ENCODE assay signal across 16 mouse cellular contexts in genomic region chr5:113223888-113224287, GRCm38 (mm10). TPM values are rescaled to one million over a fixed set of nuclear protein-coding genes. Genes with fewer than 3 reads are reported as not detected.
DNase-seq lines count a peak whose midpoint lies in the region; ATAC-seq lines count a peak whose summit lies in the region.
"Had no signal": no experiment of that assay in that cellular context is flagged by ENCODE, and none has a peak within 500 bp of the region (broad histone marks: within the 10 kb centered on the region; RNA-seq: fewer than 3 reads in every experiment).

No protein-coding gene starts in this region.

- WGBS in heart, embryonic 15.5 days, result 35% methylated on average over 4 of the region's 4 CpGs
- WGBS in midbrain, embryonic 10.5 days, result 63% methylated on average over 4 of the region's 4 CpGs
- 63% methylated on average over 4 of the region's 4 CpGs for WGBS in midbrain, embryonic 14.5 days
- 51% methylated on average over 4 of the region's 4 CpGs for WGBS in embryonic facial prominence, embryonic 12.5 days
- 62% methylated on average over 4 of the region's 4 CpGs for WGBS in forebrain, embryonic 16.5 days

- peaks cover 19% of the 10 kb centered on the region for H3K27me3 ChIP-seq in heart, embryonic 15.5 days
- peaks cover 16% of the 10 kb centered on the region for H3K27me3 ChIP-seq in midbrain, embryonic 10.5 days (ENCODE audit: low read depth, poor library complexity, severe bottlenecking)
- H3K27me3 ChIP-seq in midbrain, embryonic 14.5 days (ENCODE audit: control insufficient read depth, insufficient read depth, low read length), result no peaks in the 10 kb centered on the region
- peaks cover 23% of the 10 kb centered on the region for H3K27me3 ChIP-seq in embryonic facial prominence, embryonic 12.5 days
- no peaks in the 10 kb centered on the region for H3K27me3 ChIP-seq in forebrain, embryonic 16.5 days (replicated peaks; ENCODE audit: control insufficient read depth, insufficient read depth, low read length)

- DNase-seq in heart, adult 9 months (ENCODE audit: low spot score in 2 of 2), result no peak
- DNase-seq in midbrain, embryonic 10.5 days (ENCODE audit: low spot score), result no peak
- no peak for DNase-seq in midbrain, embryonic 14.5 days
- DNase-seq in spleen, postnatal 4 days (ENCODE audit: low spot score in 2 of 2), result no peak
- DNase-seq: cerebellum, postnatal 25 days; gastrocnemius, postnatal 14 days had no signal

- no peak overlapping the region for H3K9ac ChIP-seq in heart, embryonic 15.5 days
- no peak overlapping the region for H3K9ac ChIP-seq in midbrain, embryonic 14.5 days (replicated peaks; ENCODE audit: low read length)
- H3K9ac ChIP-seq in embryonic facial prominence, embryonic 12.5 days, result no peak overlapping the region
- H3K9ac ChIP-seq in forebrain, embryonic 16.5 days (replicated peaks; ENCODE audit: low read depth, low read length), result no peak overlapping the region
- H3K9ac ChIP-seq: hindbrain, embryonic 12.5 days had no signal

- H3K36me3 ChIP-seq in heart, embryonic 15.5 days, result no peaks in the 10 kb centered on the region
- H3K36me3 ChIP-seq in midbrain, embryonic 10.5 days, result no peaks in the 10 kb centered on the region
- no peaks in the 10 kb centered on the region for H3K36me3 ChIP-seq in midbrain, embryonic 14.5 days (ENCODE audit: control insufficient read depth, insufficient read depth, low read length)
- H3K36me3 ChIP-seq in embryonic facial prominence, embryonic 12.5 days, result no peaks in the 10 kb centered on the region
- no peaks in the 10 kb centered on the region for H3K36me3 ChIP-seq in forebrain, embryonic 16.5 days (ENCODE audit: control insufficient read depth, insufficient read depth)
- H3K36me3 ChIP-seq: hindbrain, embryonic 12.5 days; limb, embryonic 10.5 days had no signal

- H3K4me1 ChIP-seq in heart, embryonic 15.5 days (replicated peaks), result peaks cover 22% of the 10 kb centered on the region
- peaks cover 46% of the 10 kb centered on the region for H3K4me1 ChIP-seq in midbrain, embryonic 10.5 days
- 0 out of 2 replicates have a peak, but pooled peaks cover 8% of the 10 kb centered on the region for H3K4me1 ChIP-seq in midbrain, embryonic 14.5 days (ENCODE audit: control insufficient read depth, insufficient read depth, low read length)
- peaks cover 25% of the 10 kb centered on the region for H3K4me1 ChIP-seq in embryonic facial prominence, embryonic 12.5 days
- peaks cover 18% of the 10 kb centered on the region for H3K4me1 ChIP-seq in forebrain, embryonic 16.5 days (replicated peaks; ENCODE audit: control insufficient read depth, insufficient read depth, low read length)

- H3K27ac ChIP-seq in heart, embryonic 15.5 days, result peak overlapping the region; percentile 66; the same call in 1 of the 2 replicates
- peak overlapping the region; percentile 82; the same call in 1 of the 2 replicates for H3K27ac ChIP-seq in midbrain, embryonic 10.5 days (replicated peaks)
- H3K27ac ChIP-seq in midbrain, embryonic 14.5 days (replicated peaks; ENCODE audit: low read depth, low read length), result no peak overlapping the region
- peak overlapping the region; percentile 65; the same call in 1 of the 2 replicates for H3K27ac ChIP-seq in embryonic facial prominence, embryonic 12.5 days
- no peak overlapping the region for H3K27ac ChIP-seq in forebrain, embryonic 16.5 days (ENCODE audit: low read length)
- H3K27ac ChIP-seq: hindbrain, embryonic 12.5 days; layer of hippocampus, adult 2 months; limb, embryonic 10.5 days had no signal

- H3K4me3 ChIP-seq in heart, embryonic 15.5 days, result no peak overlapping the region
- no peak overlapping the region for H3K4me3 ChIP-seq in midbrain, embryonic 10.5 days
- H3K4me3 ChIP-seq in midbrain, embryonic 14.5 days (replicated peaks; ENCODE audit: low read depth, low read length), result no peak overlapping the region
- H3K4me3 ChIP-seq in embryonic facial prominence, embryonic 12.5 days, result no peak overlapping the region
- H3K4me3 ChIP-seq in forebrain, embryonic 16.5 days (replicated peaks; ENCODE audit: low read length), result no peak overlapping the region
- H3K4me3 ChIP-seq: erythroblast, embryonic 14.5 days; hindbrain, embryonic 12.5 days; layer of hippocampus, adult 2 months; limb, embryonic 10.5 days had no signal

- no peak overlapping the region for H3K4me2 ChIP-seq in heart, embryonic 15.5 days
- H3K4me2 ChIP-seq in midbrain, embryonic 14.5 days (ENCODE audit: low read length), result no peak overlapping the region
- H3K4me2 ChIP-seq in embryonic facial prominence, embryonic 12.5 days (replicated peaks), result no peak overlapping the region
- no peak overlapping the region for H3K4me2 ChIP-seq in forebrain, embryonic 16.5 days (ENCODE audit: low read length)
- H3K4me2 ChIP-seq: hindbrain, embryonic 12.5 days had no signal

- no peaks in the 10 kb centered on the region for H3K9me3 ChIP-seq in heart, embryonic 15.5 days (replicated peaks)
- H3K9me3 ChIP-seq in midbrain, embryonic 10.5 days (replicated peaks), result no peaks in the 10 kb centered on the region
- H3K9me3 ChIP-seq in midbrain, embryonic 14.5 days (ENCODE audit: control insufficient read depth, low read length), result no peaks in the 10 kb centered on the region
- H3K9me3 ChIP-seq in embryonic facial prominence, embryonic 12.5 days, result peaks cover 3% of the 10 kb centered on the region; the same call in 1 of the 2 replicates
- H3K9me3 ChIP-seq in forebrain, embryonic 16.5 days (ENCODE audit: control insufficient read depth, low read length), result no peaks in the 10 kb centered on the region
- H3K9me3 ChIP-seq: hindbrain, embryonic 12.5 days; limb, embryonic 10.5 days had no signal

- no peak for ATAC-seq in heart, embryonic 15.5 days (replicated peaks; ENCODE audit: insufficient number of reproducible peaks, insufficient read depth, low FRiP score, low read depth)
- no peak for ATAC-seq in midbrain, embryonic 14.5 days (ENCODE audit: low FRiP score, low TSS enrichment)
- no peak for ATAC-seq in embryonic facial prominence, embryonic 12.5 days (ENCODE audit: insufficient number of reproducible peaks, insufficient read depth, low FRiP score, low TSS enrichment)
- no peak for ATAC-seq in forebrain, embryonic 16.5 days
- ATAC-seq: activated CD4-positive, CD25-positive, alpha-beta regulatory T cell, adult 4 months; CD4-positive, CD25-positive, alpha-beta regulatory T cell, adult 4 months had no signal

RNA-seq across cellular contexts. Expression of gene Tmem211, which starts 2.8 kb away (rescaled TPM):
- polyA plus RNA-seq in heart, embryonic 15.5 days (2015; fragmentation: Nextera tagmentation; extraction: Ambion mirVana), result not detected in 2 replicates
- 0.10 TPM in 1 of 2 replicates, not detected in the other for polyA plus RNA-seq in midbrain, embryonic 10.5 days (2016; fragmentation: Nextera tagmentation; extraction: Ambion mirVana)
- 0.15 TPM in 1 of 2 replicates, not detected in the other for polyA plus RNA-seq in midbrain, embryonic 14.5 days (2014; fragmentation: Nextera tagmentation; extraction: Ambion mirVana)
- polyA plus RNA-seq in embryonic facial prominence, embryonic 12.5 days (2016; fragmentation: Nextera tagmentation; extraction: Ambion mirVana), result 0.24 and 0.42 TPM in 2 replicates
- polyA plus RNA-seq in forebrain, embryonic 16.5 days (2015; fragmentation: Nextera tagmentation; extraction: Ambion mirVana), result not detected in 2 replicates
- polyA plus RNA-seq: activated CD4-positive, CD25-positive, alpha-beta regulatory T cell, adult 4 months; CD4-positive, CD25-positive, alpha-beta regulatory T cell, adult 4 months; erythroblast, embryonic 14.5 days; limb, embryonic 10.5 days; lung, embryonic 16.5 days had no signal

RNA-seq across cellular contexts. Expression of gene 2900026A02Rik, which starts 2.9 kb away (rescaled TPM):
- 14.1 and 17.4 TPM in 2 replicates for polyA plus RNA-seq in heart, embryonic 15.5 days (2015; fragmentation: Nextera tagmentation; extraction: Ambion mirVana)
- polyA plus RNA-seq in midbrain, embryonic 10.5 days (2016; fragmentation: Nextera tagmentation; extraction: Ambion mirVana), result 2.7 and 2.9 TPM in 2 replicates
- polyA plus RNA-seq in midbrain, embryonic 14.5 days (2014; fragmentation: Nextera tagmentation; extraction: Ambion mirVana), result 1.6 and 2.1 TPM in 2 replicates
- 5.3 and 5.8 TPM in 2 replicates for polyA plus RNA-seq in embryonic facial prominence, embryonic 12.5 days (2016; fragmentation: Nextera tagmentation; extraction: Ambion mirVana)
- 4.6 and 5.0 TPM in 2 replicates for polyA plus RNA-seq in forebrain, embryonic 16.5 days (2015; fragmentation: Nextera tagmentation; extraction: Ambion mirVana)

Comparison
In these comparisons a context has a peak if more than half of its experiments do, and no peak if none do; other contexts are left out.
1. H3K27ac ChIP-seq: peak in heart, embryonic 15.5 days (single experiment), midbrain, embryonic 10.5 days (single experiment) and embryonic facial prominence, embryonic 12.5 days (single experiment); none in midbrain, embryonic 14.5 days (single experiment) and forebrain, embryonic 16.5 days (single experiment).